Mouse (Mus musculus): Measurements from ENCODE around the gene Snx10.

- no peak for TF ChIP-seq CTCF (IDR thresholded peaks at IDR 0.05; ENCODE audit: extremely low read depth, insufficient read depth, insufficient read length, insufficient replicate concordance)
- no peak for TF ChIP-seq POLR2A (IDR thresholded peaks at IDR 0.05; ENCODE audit: low read depth, low read length)
Measured at GRCm38 (mm10) chr6:51591264-51591663, 67.6 kb downstream of the Snx10 start.
